Mouse (Mus musculus): ENCODE results near the gene Scn7a.
A peak's percentile ranks its signal among the peaks of the same experiment; 100 is the strongest.

Scn7a gene

DNA sequence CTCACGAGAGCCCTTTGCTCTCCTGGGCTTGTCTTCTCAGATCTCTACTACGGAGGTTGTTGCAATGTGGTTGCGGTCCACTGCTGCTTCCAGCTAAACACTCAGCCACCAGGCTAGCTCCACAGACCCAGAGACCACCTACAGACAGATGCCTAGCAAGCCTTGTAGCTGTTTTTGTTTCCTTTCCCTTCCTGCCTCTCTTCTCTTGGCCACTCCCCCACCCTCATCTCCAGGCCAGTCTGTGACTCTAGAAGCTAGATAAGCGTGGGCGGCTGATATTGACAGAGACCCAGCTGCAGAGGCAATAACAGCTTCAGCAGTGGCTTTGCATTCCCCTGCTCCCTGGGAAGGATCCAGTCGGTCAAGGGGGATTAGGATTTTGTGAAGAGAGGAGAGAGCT, at the start of gene Scn7a:
Scn7a (minus strand) TSS at position 150 of the 400 bp plus-strand sequence.
- peak; percentile 7 for DNase-seq (ENCODE audit: low spot score)

DNA sequence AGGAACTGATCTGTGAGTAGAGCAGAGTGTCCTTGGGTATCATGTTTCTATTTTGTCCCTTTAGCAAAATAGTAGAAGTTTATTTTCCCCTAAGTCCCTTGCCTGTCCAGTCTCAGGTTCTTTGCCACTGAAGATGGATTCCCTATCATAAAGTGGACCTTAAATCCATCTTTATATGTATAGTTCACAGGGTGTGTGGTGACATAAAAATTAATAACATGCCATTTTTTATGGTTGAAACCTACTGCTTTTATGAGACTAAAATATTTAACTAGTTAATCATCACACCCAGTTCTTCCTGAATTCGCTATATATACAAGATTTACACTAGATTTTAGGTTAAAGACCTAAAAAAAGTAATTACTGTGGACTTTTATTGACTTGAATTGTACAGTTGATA, 43.0 kb upstream of the Scn7a start:
- no peak for DNase-seq (ENCODE audit: low spot score)

- DNase-seq (ENCODE audit: low spot score), result peak; percentile 49
These were observed 35.3 kb upstream of the Scn7a start for GRCm38 (mm10) chr2:66819862-66820559.

DNA sequence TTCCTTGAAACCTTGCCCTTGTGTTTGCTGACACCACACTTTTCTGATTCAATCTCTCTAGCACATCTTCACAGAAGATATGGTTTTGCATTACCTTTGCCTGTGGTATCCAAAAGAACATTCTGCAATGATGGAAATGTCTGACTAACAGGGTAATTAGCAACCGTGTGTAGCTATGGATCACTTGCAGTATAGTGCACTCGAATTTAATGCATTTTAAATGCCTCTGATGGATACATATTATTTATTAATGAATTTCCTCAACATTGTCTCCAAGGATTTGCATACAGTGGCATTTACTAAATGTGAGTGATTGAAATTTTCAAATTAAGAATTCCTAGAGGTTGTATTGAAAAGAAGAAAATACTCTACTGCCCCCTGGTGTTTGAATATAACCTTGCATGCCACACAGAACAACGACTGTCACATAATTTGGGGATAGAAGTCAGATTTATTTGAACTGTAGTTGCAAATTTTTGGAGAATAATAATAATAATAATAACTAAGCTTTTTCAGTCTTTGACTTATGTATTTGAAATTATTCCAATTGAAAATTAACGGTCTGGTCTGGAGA, 15.0 kb upstream of the Scn7a start:
- DNase-seq (ENCODE audit: low spot score), result peak; percentile 80

GRCm38 (mm10) chr2:66797493-66797892, 12.8 kb upstream of the Scn7a start:
- DNase-seq (ENCODE audit: low spot score), result no peak

DNA sequence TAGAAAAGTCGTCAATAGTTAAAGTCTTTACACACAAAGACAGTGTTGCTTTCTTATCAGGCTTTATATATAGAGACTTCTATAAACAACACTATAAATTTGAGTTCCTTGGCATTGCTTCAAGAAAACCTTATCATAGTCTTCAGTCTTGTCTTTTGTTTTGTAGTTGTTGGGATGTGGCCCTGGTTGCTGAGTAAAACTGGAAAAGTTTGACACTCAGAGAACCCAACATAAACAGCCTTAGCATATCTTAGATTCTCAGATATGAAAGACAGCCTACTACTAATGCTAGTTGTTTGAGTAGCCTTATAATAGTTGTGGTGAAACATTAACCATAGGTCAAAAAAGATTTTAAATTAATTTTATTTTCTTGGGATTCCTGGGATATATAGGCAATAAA, 6.9 kb upstream of the Scn7a start:
- no peak for DNase-seq (ENCODE audit: low spot score)

DNA sequence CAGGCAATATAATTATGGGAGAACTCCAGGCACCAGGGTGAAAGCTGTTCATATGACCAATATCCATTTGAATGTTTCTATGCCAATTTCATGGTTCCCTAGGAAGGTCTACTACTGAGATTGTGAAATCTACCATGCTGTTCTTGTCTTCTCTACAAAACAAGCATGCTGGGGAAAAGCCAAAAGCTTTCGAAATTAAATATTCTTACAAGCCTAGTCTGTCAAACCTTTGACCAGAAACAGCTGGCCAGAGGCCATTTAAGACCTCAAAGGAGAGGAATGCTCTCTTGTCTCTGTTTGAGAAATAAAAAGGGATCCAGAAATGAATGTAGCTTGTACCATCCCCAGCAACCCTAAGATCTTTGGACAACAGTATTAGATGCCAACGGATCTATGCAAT, 3.8 kb downstream of the Scn7a start:
- DNase-seq (ENCODE audit: low spot score), result no peak

- DNase-seq (ENCODE audit: low spot score), result no peak
These were observed 16.7 kb downstream of the Scn7a start for GRCm38 (mm10) chr2:66767980-66768379.

GRCm38 (mm10) chr2:66765170-66765569, 19.5 kb downstream of the Scn7a start:
- no peak for DNase-seq (ENCODE audit: low spot score)

- DNase-seq (ENCODE audit: low spot score), result peak; percentile 11
These were observed 21.8 kb downstream of the Scn7a start for GRCm38 (mm10) chr2:66762905-66763304.

GRCm38 (mm10) chr2:66728002-66728401, 56.7 kb downstream of the Scn7a start:
- no peak for DNase-seq (ENCODE audit: low spot score)

GRCm38 (mm10) chr2:66727585-66727974, 57.1 kb downstream of the Scn7a start:
- no peak for DNase-seq (ENCODE audit: low spot score)

GRCm38 (mm10) chr2:66726878-66727584, 57.7 kb downstream of the Scn7a start:
- peak; percentile 56 for DNase-seq (ENCODE audit: low spot score)

DNA sequence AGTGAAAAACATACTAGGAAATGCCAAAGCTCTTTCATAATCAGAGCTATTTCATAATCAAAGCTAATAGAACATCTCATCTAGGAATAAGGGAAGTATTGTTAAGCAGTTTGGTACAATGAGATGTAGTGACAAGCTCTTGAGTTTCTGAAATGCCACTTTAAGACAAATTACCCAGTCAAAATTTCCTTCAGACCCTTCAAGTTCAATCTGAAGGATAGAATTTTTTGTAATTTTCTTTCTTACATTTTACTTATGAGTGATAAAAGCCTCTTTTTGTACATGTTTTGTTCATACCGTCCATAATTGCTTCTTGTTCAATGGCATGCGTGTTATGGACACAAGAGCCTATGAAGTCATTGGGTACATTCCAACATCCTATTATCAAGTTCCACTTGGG, 72.6 kb downstream of the Scn7a start:
- DNase-seq (ENCODE audit: low spot score), result no peak

DNA sequence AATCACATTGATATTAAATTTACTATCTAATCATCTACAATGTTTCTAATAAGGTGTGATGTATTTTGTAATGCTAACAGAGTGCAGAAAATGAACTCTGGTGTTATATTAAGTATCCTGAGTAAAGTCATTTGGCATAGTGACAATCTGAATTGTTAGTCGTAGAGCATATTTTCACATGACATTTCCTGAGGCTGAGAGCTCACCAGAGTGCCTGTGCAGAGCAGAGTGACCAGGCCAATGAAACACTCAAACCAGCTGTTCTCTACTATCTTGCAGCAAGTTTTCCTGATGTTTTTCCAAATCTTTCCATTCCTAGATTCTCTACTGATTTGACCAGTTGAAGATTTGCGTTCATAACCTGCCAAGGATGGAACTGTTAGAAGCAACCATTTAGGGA, 92.4 kb downstream of the Scn7a start:
- DNase-seq (ENCODE audit: low spot score), result no peak

DNA sequence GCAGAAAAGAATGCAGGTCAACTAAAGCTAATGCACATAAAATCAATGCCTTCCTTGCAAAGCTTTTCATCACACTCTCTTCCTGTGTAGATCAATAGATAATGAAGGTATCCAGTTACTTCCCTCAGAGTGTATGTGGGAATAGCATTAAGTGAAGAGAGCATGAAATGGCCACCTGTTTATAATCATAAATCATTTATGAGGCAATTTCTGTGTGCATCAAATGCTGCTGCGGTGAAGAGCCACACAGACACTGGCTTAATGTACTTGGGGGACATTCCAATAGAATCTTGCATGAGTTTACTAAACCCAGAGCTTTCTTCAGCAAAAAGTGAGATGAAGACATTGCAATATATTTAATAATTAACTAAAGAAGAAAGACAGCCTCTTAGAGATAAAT, 122.7 kb downstream of the Scn7a start:
- peak; percentile 59 for DNase-seq (ENCODE audit: low spot score)

DNA sequence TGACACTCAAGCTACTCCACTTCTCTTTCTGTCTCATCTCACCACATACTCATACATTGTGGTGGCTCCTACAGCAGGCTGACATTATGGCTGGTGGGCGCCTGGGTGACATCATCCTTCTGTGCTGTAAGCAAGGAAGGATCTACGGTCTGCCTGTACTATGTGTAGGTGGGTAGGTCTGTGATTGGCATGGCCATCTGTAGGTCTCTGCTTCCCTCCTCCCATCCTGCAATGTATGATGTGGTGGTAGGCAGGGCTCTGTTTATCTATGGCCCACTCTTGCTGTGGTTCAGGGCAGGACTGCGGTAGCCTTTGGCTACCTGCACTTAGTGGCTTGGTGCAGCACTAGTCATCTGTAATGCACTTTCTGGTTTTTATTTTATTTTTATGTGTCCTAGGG, 128.3 kb downstream of the Scn7a start:
- no peak for DNase-seq (ENCODE audit: low spot score)

DNA sequence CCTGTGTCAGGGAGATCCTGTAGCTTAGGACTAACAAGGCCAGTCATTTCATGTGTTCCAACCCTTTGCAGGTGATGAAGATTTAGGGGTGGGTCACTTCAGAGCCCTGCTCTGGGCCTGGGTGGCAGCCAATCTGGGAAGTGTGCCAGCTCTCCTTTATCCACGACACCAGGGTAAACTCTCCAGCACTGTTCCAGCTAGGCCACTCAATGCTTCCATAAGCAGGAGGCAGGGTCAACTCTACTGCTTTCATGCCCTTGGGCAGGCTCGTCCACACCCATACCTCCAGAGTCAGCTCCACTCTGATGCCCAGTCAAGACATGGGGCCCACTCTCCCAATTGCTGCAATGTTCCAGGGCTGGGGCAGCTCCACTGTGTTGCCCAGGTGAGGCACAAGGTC, 129.3 kb downstream of the Scn7a start:
- DNase-seq (ENCODE audit: low spot score), result no peak

GRCm38 (mm10) chr2:66644384-66644783, 140.3 kb downstream of the Scn7a start:
- peak; percentile 77 for DNase-seq (ENCODE audit: low spot score)

DNA sequence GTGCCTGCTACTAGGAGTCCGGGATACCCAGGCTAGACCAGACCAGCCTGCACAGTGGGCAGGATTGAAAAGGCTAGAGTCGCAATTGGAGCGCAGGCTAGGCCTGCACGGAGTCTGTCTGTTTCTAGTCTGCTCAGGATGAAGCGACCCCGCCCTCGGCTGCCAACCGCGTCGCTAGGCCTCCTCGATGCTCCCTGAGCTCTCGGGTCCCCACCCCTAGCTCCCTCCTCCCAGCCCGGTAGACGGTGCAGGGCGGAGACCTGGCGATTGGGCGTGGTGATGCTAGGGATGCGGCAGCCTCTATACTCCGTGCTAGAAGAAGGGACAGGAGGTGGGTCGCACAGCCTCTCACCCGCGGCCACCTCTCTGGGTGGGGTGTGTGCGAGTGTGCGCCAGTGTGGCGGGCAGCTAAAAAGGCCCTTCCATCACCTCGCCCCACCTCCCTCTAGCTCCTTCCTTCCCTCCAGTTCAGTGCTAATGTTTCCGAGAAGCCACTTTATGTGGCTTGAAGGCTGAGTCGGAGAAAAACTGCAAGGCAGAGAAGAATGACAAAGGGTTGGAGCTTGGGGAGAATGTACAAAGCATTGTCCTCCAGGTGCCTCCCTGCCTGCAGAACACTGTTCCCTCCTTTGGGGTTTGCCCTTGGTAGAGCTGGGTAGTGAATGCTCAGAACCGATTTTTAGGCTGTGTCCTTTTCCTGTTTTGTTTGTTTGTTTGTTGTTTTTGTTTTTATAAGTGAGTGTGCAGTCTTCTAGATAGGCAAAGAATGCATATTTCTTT, 149.9 kb downstream of the Scn7a start, which contains the start of gene Scn9a:
Scn9a (minus strand) TSS at position 383 of the 780 bp plus-strand sequence.
- peak; percentile 73 for DNase-seq (ENCODE audit: low spot score)

GRCm38 (mm10) chr2:66632728-66633127, 152.0 kb downstream of the Scn7a start:
- DNase-seq (ENCODE audit: low spot score), result peak; percentile 13
